ENCODE assay signal across 16 mouse cellular contexts in the genomic region with DNA sequence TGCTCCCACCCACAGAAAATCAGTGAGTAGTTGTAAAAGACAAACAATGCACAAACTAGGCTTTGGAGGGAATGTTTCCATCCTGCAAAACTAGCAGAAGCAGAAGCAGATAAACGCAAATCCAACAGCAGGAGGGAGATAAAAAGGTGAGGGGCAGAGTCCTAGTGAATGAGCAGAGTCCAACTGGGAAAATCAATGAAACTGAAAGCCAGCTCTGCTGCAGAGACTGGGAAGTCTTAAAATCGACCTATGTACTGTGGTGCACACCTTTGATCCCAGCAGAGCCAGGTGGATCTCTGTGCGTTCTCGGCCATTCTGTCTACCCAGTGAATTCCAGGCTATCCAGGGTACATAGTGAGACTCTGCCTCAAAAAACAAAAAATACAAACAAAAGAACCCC. TPM values are rescaled to one million over a fixed set of nuclear protein-coding genes. Genes with fewer than 3 reads are reported as not detected.
"Had no signal": no experiment of that assay in that cellular context is flagged by ENCODE, and none has a peak within 500 bp of the region (broad histone marks: within the 10 kb centered on the region; RNA-seq: fewer than 3 reads in every experiment).

No protein-coding gene starts in this region.

- H3K9ac ChIP-seq: hindbrain, embryonic 14.5 days; kidney, embryonic 15.5 days; lung, embryonic 14.5 days; neural tube, embryonic 13.5 days had no signal

- H3K4me2 ChIP-seq: hindbrain, embryonic 14.5 days; kidney, embryonic 15.5 days; lung, embryonic 14.5 days; neural tube, embryonic 13.5 days had no signal

- H3K4me3 ChIP-seq: kidney, embryonic 15.5 days; left cerebral cortex, adult 2 months; limb, embryonic 10.5 days; myocyte; neural tube, embryonic 13.5 days had no signal

- DNase-seq: kidney, adult 18-20 months; kidney, postnatal 14 days; lung, embryonic 14.5 days; lung, postnatal 14 days; midbrain, embryonic 14.5 days; retina, postnatal 1 day; thymus, postnatal 4 days had no signal

- H3K9me3 ChIP-seq: limb, embryonic 10.5 days; neural tube, embryonic 13.5 days had no signal

- H3K36me3 ChIP-seq: kidney, embryonic 15.5 days; limb, embryonic 10.5 days; neural tube, embryonic 13.5 days had no signal

- H3K27ac ChIP-seq: hindbrain, embryonic 14.5 days; kidney, embryonic 15.5 days; left cerebral cortex, adult 2 months; limb, embryonic 10.5 days; neural tube, embryonic 13.5 days had no signal

RNA-seq across cellular contexts. Expression of gene Nphs1, which starts 16.9 kb away (rescaled TPM):
- polyA plus RNA-seq: limb, embryonic 10.5 days; lung, embryonic 14.5 days had no signal

RNA-seq across cellular contexts. Expression of gene Kirrel2, which starts 17.5 kb away (rescaled TPM):
- total RNA-seq: megakaryocyte-erythroid progenitor cell, adult 5-6 weeks had no signal
- polyA plus RNA-seq: limb, embryonic 10.5 days; lung, embryonic 14.5 days; myocyte had no signal

RNA-seq across cellular contexts. Expression of gene Prodh2, which starts 18.4 kb away (rescaled TPM):
- total RNA-seq: layer of hippocampus, postnatal 25 days; left cerebral cortex, adult 2 months; left cerebral cortex, postnatal 14 days; megakaryocyte-erythroid progenitor cell, adult 5-6 weeks had no signal
- polyA plus RNA-seq: limb, embryonic 10.5 days; lung, embryonic 14.5 days; midbrain, embryonic 14.5 days; myocyte; neural tube, embryonic 13.5 days had no signal

RNA-seq across cellular contexts. Expression of gene Aplp1, which starts 29.7 kb away (rescaled TPM):
- total RNA-seq: megakaryocyte-erythroid progenitor cell, adult 5-6 weeks had no signal
